Mouse (Mus musculus) gastrocnemius, postnatal 10 days (tissue): ENCODE data around the gene Tspan5. TPM values are rescaled to one million over a fixed set of nuclear protein-coding genes. Genes with fewer than 3 reads are reported as not detected.

Experiments used
- DNase-seq: peaks from one replicate; pipeline ENCODE4 v3.0.0; 2021; ENCODE audit warnings: mixed read lengths
- total RNA-seq, 2 experiments: library from RNA; stranded (reverse); gene quantifications; 2 replicates each; pipeline ENCODE4 v1.2.3; 2021

Tspan5 gene
- total RNA-seq, 2 experiments from 2014 or later, result 10.6 to 12.1 TPM

GRCm38 (mm10) chr3:138744030-138744774, 2.2 kb downstream of the Tspan5 start:
- no peak for DNase-seq

- no peak for DNase-seq
These were observed 3.1 kb downstream of the Tspan5 start for GRCm38 (mm10) chr3:138745091-138745490.

- no peak for DNase-seq
These were observed 3.6 kb downstream of the Tspan5 start for GRCm38 (mm10) chr3:138745596-138745995.

GRCm38 (mm10) chr3:138746556-138746955, 4.6 kb downstream of the Tspan5 start:
- no peak for DNase-seq

- DNase-seq, result no peak
These were observed 5.0 kb downstream of the Tspan5 start for GRCm38 (mm10) chr3:138747035-138747434.

- no peak for DNase-seq
These were observed 6.0 kb downstream of the Tspan5 start for GRCm38 (mm10) chr3:138747985-138748384.

- DNase-seq, result no peak
These were observed 7.7 kb downstream of the Tspan5 start for GRCm38 (mm10) chr3:138749645-138750044.

GRCm38 (mm10) chr3:138751328-138751727, 9.3 kb downstream of the Tspan5 start:
- no peak for DNase-seq

- no peak for DNase-seq
These were observed 10.1 kb downstream of the Tspan5 start for GRCm38 (mm10) chr3:138752056-138752455.

GRCm38 (mm10) chr3:138752769-138753168, 10.8 kb downstream of the Tspan5 start:
- no peak for DNase-seq

- DNase-seq, result peak; percentile 19
These were observed 11.3 kb downstream of the Tspan5 start for GRCm38 (mm10) chr3:138753182-138753885.

GRCm38 (mm10) chr3:138754328-138754727, 12.3 kb downstream of the Tspan5 start:
- DNase-seq, result no peak

- DNase-seq, result no peak
These were observed 15.3 kb downstream of the Tspan5 start for GRCm38 (mm10) chr3:138757283-138757682.

- no peak for DNase-seq
These were observed 18.1 kb downstream of the Tspan5 start for GRCm38 (mm10) chr3:138759968-138760684.

GRCm38 (mm10) chr3:138760685-138761119, 18.7 kb downstream of the Tspan5 start:
- DNase-seq, result no peak

- DNase-seq, result no peak
These were observed 19.5 kb downstream of the Tspan5 start for GRCm38 (mm10) chr3:138761531-138761930.

- no peak for DNase-seq
These were observed 21.9 kb downstream of the Tspan5 start for GRCm38 (mm10) chr3:138763941-138764340.

- no peak for DNase-seq
These were observed 22.8 kb downstream of the Tspan5 start for GRCm38 (mm10) chr3:138764782-138765181.

GRCm38 (mm10) chr3:138767034-138767433, 25.0 kb downstream of the Tspan5 start:
- no peak for DNase-seq

GRCm38 (mm10) chr3:138768541-138769093, 26.6 kb downstream of the Tspan5 start:
- no peak for DNase-seq

GRCm38 (mm10) chr3:138770650-138771331, 28.8 kb downstream of the Tspan5 start:
- no peak for DNase-seq
